Mouse (Mus musculus): ENCODE measurements around the gene Tmigd3.

GRCm38 (mm10) chr3:105868135-105868534 lies 2.6 kb upstream of the Tmigd3 start:
- no peak for TF ChIP-seq CTCF (IDR thresholded peaks at IDR 0.05; ENCODE audit: low read depth, low read length)
- no peak for TF ChIP-seq GATA2 (IDR thresholded peaks at IDR 0.05; ENCODE audit: borderline replicate concordance, low read depth, low read length)

All from G1E (cell line).